Mouse (Mus musculus) liver, embryonic 11.5 days (tissue): ENCODE data around the gene Aco2. TPM values are rescaled to one million over a fixed set of nuclear protein-coding genes. Genes with fewer than 3 reads are reported as not detected.
A peak's percentile ranks its signal among the peaks of the same experiment; 100 is the strongest.

Source experiments
- ATAC-seq: fragments of 200-750 bp; cut with Nextera tagmentation; replicated peaks from 2 replicates; pipeline ENCODE4 v1.8.0; 2017; ENCODE audit warnings: moderate number of reproducible peaks, mild to moderate bottlenecking, moderate TSS enrichment, moderate library complexity; ENCODE audit not compliant: low FRiP score
- DNase-seq: peaks from one replicate; pipeline ENCODE4 v3.0.0-alpha.2; 2017; ENCODE audit warnings: low spot score
- H3K27ac ChIP-seq: fragments of 300-500 bp; sonication (generic); 2 replicates; pipeline ENCODE4 v1.5.1; 2014; ENCODE audit warnings: mild to moderate bottlenecking, low read depth, low read length, control low read depth
- H3K27me3 ChIP-seq: fragments of 300-500 bp; sonication (generic); replicated peaks from 2 replicates; pipeline ENCODE4 v1.6.1; 2014; ENCODE audit warnings: low read length, mixed read lengths; ENCODE audit not compliant: control insufficient read depth, insufficient read depth
- H3K36me3 ChIP-seq: fragments of 300-500 bp; sonication (generic); 2 replicates; pipeline ENCODE4 v1.6.1; 2014; ENCODE audit warnings: mild to moderate bottlenecking, low read length, moderate library complexity, mixed read lengths; ENCODE audit not compliant: control insufficient read depth, insufficient read depth
- H3K4me1 ChIP-seq: fragments of 300-500 bp; sonication (generic); replicated peaks from 2 replicates; pipeline ENCODE4 v1.6.1; 2014; ENCODE audit warnings: low read length, mixed read lengths; ENCODE audit not compliant: control insufficient read depth, insufficient read depth
- H3K4me2 ChIP-seq: fragments of 300-500 bp; sonication (generic); 2 replicates; pipeline ENCODE4 v1.6.1; 2014; ENCODE audit warnings: mild to moderate bottlenecking, control low read depth, moderate library complexity
- H3K4me3 ChIP-seq: fragments of 300-500 bp; sonication (generic); 2 replicates; pipeline ENCODE4 v1.5.1; 2014; ENCODE audit warnings: low read depth, low read length, control low read depth
- H3K9ac ChIP-seq: fragments of 300-500 bp; sonication (generic); 2 replicates; pipeline ENCODE4 v1.6.1; 2014; ENCODE audit warnings: low read depth, low read length, control low read depth
- H3K9me3 ChIP-seq: fragments of 300-500 bp; sonication (generic); 2 replicates; pipeline ENCODE4 v1.6.1; 2016; ENCODE audit warnings: low read length, inconsistent platforms, mixed read lengths; ENCODE audit not compliant: control insufficient read depth
- WGBS: fragments of 180-500 bp; shearing (Covaris S2); extraction: QIAGEN DNeasy Blood & Tissue Kit; methylation state at CpG from one replicate; pipeline ENCODE4 v1.1.7; 2014; 5-methylcytosine and 5-hydroxymethylcytosine counted together
- polyA plus RNA-seq: library from polyadenylated mRNA; unstranded; fragments of >200 nt; fragmentation: Nextera tagmentation; extraction: Ambion mirVana; gene quantifications from 2 replicates; pipeline ENCODE4 v1.2.1, GENCODE M21; 2014

Aco2 gene
- polyA plus RNA-seq, 1 experiment from 2014 or later: 177 TPM

DNA sequence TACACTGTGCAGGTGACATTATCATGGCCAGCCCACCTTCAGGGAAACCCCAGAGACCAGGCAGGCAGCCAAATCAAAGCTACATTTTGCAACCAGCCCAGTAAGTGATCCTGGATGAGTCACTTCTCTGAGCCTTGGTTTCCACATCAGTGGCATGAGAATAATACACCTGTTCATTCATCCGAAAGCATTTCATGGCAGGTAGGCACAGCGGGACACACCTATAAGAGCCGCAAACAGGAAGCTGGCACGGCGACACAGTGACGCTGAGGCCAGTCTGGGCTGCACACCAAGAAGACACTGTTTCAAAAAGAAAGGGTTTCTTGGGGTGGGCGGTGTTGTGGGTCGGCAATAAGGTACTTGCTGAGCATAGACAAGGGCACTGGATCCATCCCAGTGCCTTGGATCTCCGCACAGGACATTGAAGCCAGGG is 82.1 kb downstream of the Aco2 start:
- no peak for DNase-seq
- no peaks in the 10 kb centered on the region; the same call in 1 of the 2 replicates for H3K36me3 ChIP-seq

DNA sequence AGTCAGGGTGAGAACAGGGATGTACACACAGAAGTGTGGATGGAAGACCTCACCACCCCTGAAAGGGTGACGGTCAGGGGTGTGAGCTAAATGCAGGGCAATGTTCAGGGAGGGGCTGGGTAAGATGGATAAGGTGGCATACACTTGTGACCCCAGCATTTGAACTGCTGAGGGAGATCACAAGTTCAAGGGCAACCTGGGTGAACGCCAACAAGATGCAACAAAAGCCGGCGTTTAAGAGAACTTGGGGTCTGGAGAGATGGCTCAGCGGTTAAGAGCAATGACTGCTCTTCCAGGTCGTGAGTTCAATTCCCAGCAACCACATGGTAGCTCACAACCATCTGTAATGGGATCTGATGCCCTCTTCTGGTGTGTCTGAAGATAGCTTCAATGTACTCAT is 82.6 kb downstream of the Aco2 start:
- no peak for DNase-seq
- no peaks in the 10 kb centered on the region; the same call in 1 of the 2 replicates for H3K36me3 ChIP-seq
- no peaks in the 10 kb centered on the region for H3K27me3 ChIP-seq
- H3K4me2 ChIP-seq: no peak overlapping the region
- H3K9ac ChIP-seq: no peak overlapping the region
- ATAC-seq: no peak
- H3K9me3 ChIP-seq: no peaks in the 10 kb centered on the region
- peaks cover 5% of the 10 kb centered on the region for H3K4me1 ChIP-seq
- whole genome bisulfite sequencing: 90% methylated on average over 6 of the region's 6 CpGs
- no peak overlapping the region for H3K4me3 ChIP-seq
- no peak overlapping the region for H3K27ac ChIP-seq

More for the DNA sequence above, 82.1 kb downstream of the Aco2 start:
- no peak overlapping the region for H3K4me2 ChIP-seq
- no peak overlapping the region for H3K9ac ChIP-seq
- H3K9me3 ChIP-seq: no peaks in the 10 kb centered on the region
- no peak overlapping the region for H3K4me3 ChIP-seq
- 94% methylated on average over 9 of the region's 9 CpGs for WGBS
- no peak overlapping the region for H3K27ac ChIP-seq
- peaks cover 6% of the 10 kb centered on the region for H3K4me1 ChIP-seq
- no peak for ATAC-seq
- H3K27me3 ChIP-seq: no peaks in the 10 kb centered on the region

- WGBS: 93% methylated on average over 15 of the region's 15 CpGs
Observed at GRCm38 (mm10) chr15:81955414-81955813, 83.3 kb downstream of the Aco2 start.

DNA sequence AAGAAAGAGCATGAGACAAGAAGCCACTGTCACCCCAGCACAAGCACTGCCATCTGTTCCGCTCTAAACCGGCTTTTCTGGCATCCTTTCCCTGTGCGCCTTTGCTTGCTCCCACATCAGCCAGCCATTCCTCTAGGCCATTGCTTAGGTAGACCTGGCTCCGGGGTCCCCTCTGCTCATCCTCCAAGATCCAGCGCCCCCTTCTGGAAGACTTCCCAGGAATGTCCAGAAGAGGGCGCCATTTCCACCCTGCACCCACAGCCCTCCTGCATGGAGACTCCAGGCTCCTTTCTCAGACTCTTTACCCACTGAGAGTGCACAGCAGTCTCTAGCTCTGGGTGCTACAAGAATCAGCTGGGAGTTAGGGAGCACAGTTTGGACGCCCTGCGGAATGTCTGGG is 84.3 kb downstream of the Aco2 start:
- Histone ChIP-seq H3K27me3 (no peaks in the 10 kb centered on the region), H3K4me3 (no peak overlapping the region), H3K4me1 (peaks cover 5% of the 10 kb centered on the region), H3K36me3 (no peaks in the 10 kb centered on the region; the same call in 1 of the 2 replicates), H3K9ac (no peak overlapping the region), H3K4me2 (no peak overlapping the region), H3K27ac (no peak overlapping the region), H3K9me3 (no peaks in the 10 kb centered on the region)
- no peak for DNase-seq
- ATAC-seq: no peak
- WGBS: 54% methylated on average over 8 of the region's 8 CpGs

More at GRCm38 (mm10) chr15:81955414-81955813, 83.3 kb downstream of the Aco2 start:
- Histone ChIP-seq H3K4me1 (peaks cover 5% of the 10 kb centered on the region), H3K27me3 (no peaks in the 10 kb centered on the region), H3K4me2 (no peak overlapping the region), H3K9ac (no peak overlapping the region), H3K27ac (no peak overlapping the region), H3K9me3 (no peaks in the 10 kb centered on the region), H3K36me3 (no peaks in the 10 kb centered on the region; the same call in 1 of the 2 replicates), H3K4me3 (no peak overlapping the region)
- ATAC-seq: no peak
- no peak for DNase-seq

DNA sequence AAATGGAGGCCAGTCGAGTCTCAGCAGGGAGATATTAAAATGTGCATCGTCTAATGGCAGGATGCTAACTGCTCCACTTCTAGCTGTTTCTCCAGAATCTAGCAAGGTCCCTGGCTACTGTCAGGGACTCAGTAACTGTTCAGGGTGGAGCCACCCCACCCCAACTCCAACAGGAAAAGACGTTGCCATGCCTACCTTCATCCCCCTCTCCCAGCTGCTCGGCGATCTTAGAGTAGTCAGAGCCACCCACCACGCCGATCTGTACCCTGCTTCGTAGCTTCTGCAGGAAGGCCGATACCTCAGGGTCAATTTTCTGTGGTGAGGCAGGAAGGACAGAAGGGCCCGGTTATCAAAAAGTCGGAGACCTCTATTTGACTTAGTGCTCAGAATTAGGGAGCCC is 85.5 kb downstream of the Aco2 start:
- H3K27ac ChIP-seq: no peak overlapping the region
- H3K27me3 ChIP-seq: no peaks in the 10 kb centered on the region
- 83% methylated on average over 11 of the region's 11 CpGs for WGBS
- no peak overlapping the region for H3K9ac ChIP-seq
- H3K9me3 ChIP-seq: no peaks in the 10 kb centered on the region
- H3K4me1 ChIP-seq: peaks cover 5% of the 10 kb centered on the region
- no peaks in the 10 kb centered on the region; the same call in 1 of the 2 replicates for H3K36me3 ChIP-seq
- no peak for ATAC-seq
- no peak for DNase-seq
- H3K4me2 ChIP-seq: no peak overlapping the region
- H3K4me3 ChIP-seq: no peak overlapping the region

DNA sequence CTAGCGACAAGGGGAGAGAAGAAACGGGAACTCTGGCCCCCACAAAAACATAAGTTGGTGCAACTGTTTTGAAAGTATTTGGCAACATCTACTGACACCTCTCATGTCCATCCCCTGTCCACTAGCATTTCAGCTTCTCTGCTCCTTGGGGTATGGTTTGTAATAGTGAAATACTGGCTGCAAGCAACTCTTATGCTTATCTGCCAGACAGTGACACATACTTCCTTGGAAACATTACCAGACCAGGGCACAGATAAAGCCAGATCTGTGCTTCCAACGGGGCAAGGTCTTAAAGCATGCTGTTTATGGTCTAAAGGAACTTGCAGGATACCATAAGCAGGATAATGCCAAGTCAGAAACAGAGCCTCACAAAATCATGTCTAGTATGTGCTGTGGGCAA is 86.8 kb downstream of the Aco2 start:
- Histone ChIP-seq H3K4me2 (peak overlapping the region; percentile 100; the same call in 1 of the 2 replicates), H3K9ac (no peak overlapping the region; the same call in 1 of the 2 replicates), H3K4me1 (peaks cover 5% of the 10 kb centered on the region), H3K9me3 (no peaks in the 10 kb centered on the region), H3K36me3 (no peaks in the 10 kb centered on the region; the same call in 1 of the 2 replicates), H3K4me3 (no peak overlapping the region), H3K27ac (no peak overlapping the region), H3K27me3 (no peaks in the 10 kb centered on the region)
- WGBS: 65% methylated on average over 3 of the region's 3 CpGs
- no peak for DNase-seq
- ATAC-seq: no peak

GRCm38 (mm10) chr15:81960171-81961077 is 88.3 kb downstream of the Aco2 start, which contains the start of gene Pmm1:
TSS of gene Pmm1 (minus strand) at chr15:81960930.
- no peaks in the 10 kb centered on the region for H3K27me3 ChIP-seq

GRCm38 (mm10) chr15:81961078-81961451 is 89.0 kb downstream of the Aco2 start:
- WGBS: under 1% methylated on average over 8 of the region's 8 CpGs
- Histone ChIP-seq H3K27ac (no peak overlapping the region; the same call in 1 of the 2 replicates), H3K4me1 (peaks cover 5% of the 10 kb centered on the region), H3K4me2 (peak overlapping the region; percentile 100), H3K36me3 (no peaks in the 10 kb centered on the region), H3K9ac (0 out of 2 replicates have a peak overlapping the region, but pooled peaks have one; percentile 76), H3K9me3 (no peaks in the 10 kb centered on the region), H3K4me3 (peak overlapping the region; percentile 72), H3K27me3 (no peaks in the 10 kb centered on the region)
- DNase-seq (no peak), ATAC-seq (peak; percentile 57)

More at GRCm38 (mm10) chr15:81960171-81961077, 88.3 kb downstream of the Aco2 start, which contains the start of gene Pmm1:
- under 1% methylated on average over 77 of the region's 77 CpGs for WGBS
- Histone ChIP-seq H3K4me1 (peaks cover 5% of the 10 kb centered on the region), H3K4me3 (peak within 1 kb of the TSS; percentile 72), H3K9me3 (no peaks in the 10 kb centered on the region), H3K27ac (peak within 1 kb of the TSS; percentile 79; the same call in 1 of the 2 replicates), H3K4me2 (peak within 1 kb of the TSS; percentile 100), H3K36me3 (no peaks in the 10 kb centered on the region), H3K9ac (peak within 1 kb of the TSS; percentile 76)
- peak; percentile 97 for ATAC-seq
- DNase-seq: peak; percentile 100
